Mouse (Mus musculus) heart, embryonic 13.5 days (tissue): Measurements from ENCODE around the gene Rbm46. TPM values are rescaled to one million over a fixed set of nuclear protein-coding genes. Genes with fewer than 3 reads are reported as not detected.

Experiments used
- polyA plus RNA-seq: library from polyadenylated mRNA; unstranded; fragments of >200 nt; fragmentation: Nextera tagmentation; extraction: Ambion mirVana; gene quantifications from 2 replicates; pipeline ENCODE4 v1.2.1, GENCODE M21; 2015

Rbm46 gene
- polyA plus RNA-seq, 1 experiment from 2014 or later = 1.9 TPM

Other genes starting within 250 kb of the Rbm46 start
- 0.12 and 0.28 TPM in 2 replicates for gene Lrat, start 27.5 kb upstream of the Rbm46 start, polyA plus RNA-seq
- 2.9 and 9.8 TPM in 2 replicates for gene Fgg, start 131.2 kb upstream of the Rbm46 start, polyA plus RNA-seq
- 1.4 and 8.7 TPM in 2 replicates for gene Fga, start 149.6 kb upstream of the Rbm46 start, polyA plus RNA-seq
- gene Fgb, start 173.4 kb upstream of the Rbm46 start, polyA plus RNA-seq = 0.82 and 5.8 TPM in 2 replicates
- gene Plrg1, start 179.0 kb upstream of the Rbm46 start, polyA plus RNA-seq = 56.5 and 68.0 TPM in 2 replicates